Mouse (Mus musculus): ENCODE data around the gene Ggnbp2. TPM values are rescaled to one million over a fixed set of nuclear protein-coding genes. Genes with fewer than 3 reads are reported as not detected.

Ggnbp2 gene
- polyA plus RNA-seq, 1 experiment from 2014 or later = 74.7 TPM

DNA sequence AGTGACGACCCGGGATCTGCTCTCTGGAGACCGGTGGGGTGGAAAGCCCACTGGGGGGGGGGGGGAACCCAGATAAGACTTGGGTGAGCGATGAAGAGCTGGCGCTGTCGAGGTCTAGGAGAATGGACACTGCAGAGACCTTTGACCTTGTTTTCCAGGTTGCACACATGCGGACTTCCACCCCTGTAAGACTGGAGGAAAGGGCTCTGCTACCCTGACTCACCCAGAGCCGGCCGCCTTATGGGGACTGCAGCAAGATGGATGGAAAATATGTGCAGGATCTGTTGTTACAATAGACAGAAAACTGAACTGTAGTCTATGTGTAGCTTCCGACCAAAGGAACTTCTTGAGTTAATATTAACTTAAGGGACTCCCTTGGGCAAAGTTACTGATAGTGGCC is 429 bp upstream of the Ggnbp2 start:
- peak overlapping the region; percentile 99 for H3K27ac ChIP-seq (ENCODE audit: low read depth, low read length)
- WGBS = 1% methylated on average over 10 of the region's 10 CpGs
- peaks cover 11% of the 10 kb centered on the region; the same call in 1 of the 2 replicates for H3K4me1 ChIP-seq (ENCODE audit: control insufficient read depth, insufficient read depth, low read length)
- no peaks in the 10 kb centered on the region for H3K27me3 ChIP-seq (ENCODE audit: control insufficient read depth, insufficient read depth, low read length)
- peak overlapping the region; percentile 96 for H3K4me3 ChIP-seq (ENCODE audit: low read length)
- H3K36me3 ChIP-seq (ENCODE audit: control insufficient read depth, insufficient read depth, low read length) = peaks cover 5% of the 10 kb centered on the region; the same call in 1 of the 2 replicates
- H3K9me3 ChIP-seq (ENCODE audit: control insufficient read depth, low read length) = no peaks in the 10 kb centered on the region
- H3K9ac ChIP-seq (ENCODE audit: low read depth, low read length) = peak overlapping the region; percentile 97
- peak; percentile 59; the same call in 1 of the 2 replicates for ATAC-seq (ENCODE audit: low FRiP score, low TSS enrichment)
- peak overlapping the region; percentile 70 for H3K4me2 ChIP-seq (replicated peaks; ENCODE audit: low read depth, low read length)

DNA sequence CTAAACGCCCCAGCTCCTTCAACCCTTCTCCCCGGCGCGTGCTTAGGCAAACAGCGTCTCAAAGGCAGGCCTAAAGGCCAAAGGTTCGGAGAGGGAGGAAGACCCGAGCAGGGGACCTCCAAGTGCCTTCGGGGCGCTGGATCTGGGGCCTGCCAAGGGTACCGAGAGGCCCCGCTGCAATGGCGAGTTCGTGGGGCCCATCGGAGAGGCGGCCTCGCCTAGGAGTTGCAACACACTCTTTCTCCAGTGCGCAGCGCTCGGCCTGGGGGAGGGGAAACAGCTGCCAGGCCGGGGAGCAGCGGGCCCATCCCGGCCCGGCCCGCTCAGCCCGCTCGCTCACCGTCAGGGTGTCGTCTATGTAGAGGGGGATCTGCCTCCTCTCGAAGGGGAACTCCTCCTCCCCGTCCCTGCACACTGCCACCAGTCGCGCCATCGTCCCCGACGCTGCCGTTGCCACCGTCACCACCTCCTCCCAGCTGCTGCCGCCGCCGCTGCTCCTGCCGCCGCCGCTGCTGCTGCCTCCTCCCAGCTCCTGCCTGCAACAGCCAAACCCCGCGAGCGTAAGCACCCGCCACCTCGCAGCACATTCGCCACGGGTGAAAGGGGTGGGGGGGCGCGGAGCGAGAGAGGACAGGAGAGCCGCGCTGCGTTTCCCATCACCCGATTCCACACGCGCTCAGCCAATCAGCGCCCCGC is 932 bp downstream of the Ggnbp2 start:
- under 1% methylated on average over 59 of the region's 61 CpGs for WGBS
- Histone ChIP-seq H3K27ac (ENCODE audit: low read depth, low read length) (peak overlapping the region; percentile 94), H3K9me3 (ENCODE audit: control insufficient read depth, low read length) (no peaks in the 10 kb centered on the region), H3K36me3 (ENCODE audit: control insufficient read depth, insufficient read depth, low read length) (peaks cover 8% of the 10 kb centered on the region; the same call in 1 of the 2 replicates), H3K27me3 (ENCODE audit: control insufficient read depth, insufficient read depth, low read length) (no peaks in the 10 kb centered on the region), H3K4me1 (ENCODE audit: control insufficient read depth, insufficient read depth, low read length) (peaks cover 16% of the 10 kb centered on the region; the same call in 1 of the 2 replicates), H3K9ac (ENCODE audit: low read depth, low read length) (peak overlapping the region; percentile 97), H3K4me3 (ENCODE audit: low read length) (peak overlapping the region; percentile 96), H3K4me2 (replicated peaks; ENCODE audit: low read depth, low read length) (peak overlapping the region; percentile 69)
- peak; percentile 81 for ATAC-seq (ENCODE audit: low FRiP score, low TSS enrichment)

DNA sequence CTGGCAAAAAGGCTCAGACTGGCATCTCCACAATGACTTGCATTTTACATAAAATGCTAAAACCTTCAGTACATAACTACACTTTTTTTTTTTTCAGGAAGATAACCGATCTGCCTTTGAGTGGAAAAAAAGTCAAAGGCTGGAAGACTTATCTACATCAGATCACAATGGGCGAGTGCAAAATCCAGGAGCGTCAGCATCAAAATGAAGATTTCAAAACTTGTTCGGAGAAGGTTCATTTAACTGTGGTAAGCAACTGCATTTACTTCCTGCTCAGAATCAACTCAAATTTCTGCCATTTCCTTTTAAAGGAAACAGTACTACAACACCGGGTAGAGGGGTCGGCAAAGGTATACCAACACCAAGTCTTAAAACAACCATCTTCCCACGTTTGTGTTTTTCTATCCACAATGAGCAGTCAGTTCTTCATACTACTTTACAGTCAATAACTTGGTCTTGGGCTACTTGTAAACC is 1.8 kb downstream of the Ggnbp2 start:
- 15% methylated on average over 7 of the region's 7 CpGs for WGBS
- peak overlapping the region; percentile 69 for H3K4me2 ChIP-seq (replicated peaks; ENCODE audit: low read depth, low read length)
- peaks cover 4% of the 10 kb centered on the region; the same call in 1 of the 2 replicates for H3K36me3 ChIP-seq (ENCODE audit: control insufficient read depth, insufficient read depth, low read length)
- no peaks in the 10 kb centered on the region for H3K27me3 ChIP-seq (ENCODE audit: control insufficient read depth, insufficient read depth, low read length)
- peaks cover 16% of the 10 kb centered on the region; the same call in 1 of the 2 replicates for H3K4me1 ChIP-seq (ENCODE audit: control insufficient read depth, insufficient read depth, low read length)
- H3K27ac ChIP-seq (ENCODE audit: low read depth, low read length) = peak overlapping the region; percentile 94; the same call in 1 of the 2 replicates
- no peaks in the 10 kb centered on the region for H3K9me3 ChIP-seq (ENCODE audit: control insufficient read depth, low read length)
- peak overlapping the region; percentile 97 for H3K9ac ChIP-seq (ENCODE audit: low read depth, low read length)
- peak overlapping the region; percentile 96 for H3K4me3 ChIP-seq (ENCODE audit: low read length)
- no peak for ATAC-seq (ENCODE audit: low FRiP score, low TSS enrichment)

DNA sequence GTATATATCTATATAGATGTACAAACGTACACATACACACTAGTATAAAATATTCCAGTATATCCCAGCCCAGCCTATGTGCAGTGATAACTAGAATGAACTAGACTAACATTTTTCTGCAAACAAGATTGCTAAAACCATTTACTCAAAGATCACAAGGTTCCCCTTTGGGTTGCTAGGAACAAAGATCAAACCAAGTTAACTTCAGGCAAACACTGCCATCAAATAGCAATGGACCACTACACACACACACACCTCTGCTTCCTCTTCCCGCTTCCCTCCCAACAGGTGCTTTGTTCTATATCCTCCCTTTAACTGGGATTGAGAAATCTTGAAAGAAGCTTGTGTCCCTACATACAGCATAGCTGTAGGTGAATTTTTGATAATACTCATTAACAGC is 3.0 kb downstream of the Ggnbp2 start:
- H3K36me3 ChIP-seq (ENCODE audit: control insufficient read depth, insufficient read depth, low read length) = peaks cover 9% of the 10 kb centered on the region; the same call in 1 of the 2 replicates
- no peak overlapping the region for H3K4me3 ChIP-seq (ENCODE audit: low read length)
- 87% methylated on average over 2 of the region's 2 CpGs for WGBS
- no peak overlapping the region for H3K9ac ChIP-seq (ENCODE audit: low read depth, low read length)
- no peak overlapping the region; the same call in 1 of the 2 replicates for H3K4me2 ChIP-seq (replicated peaks; ENCODE audit: low read depth, low read length)
- H3K27me3 ChIP-seq (ENCODE audit: control insufficient read depth, insufficient read depth, low read length) = no peaks in the 10 kb centered on the region
- ATAC-seq (ENCODE audit: low FRiP score, low TSS enrichment) = no peak
- H3K27ac ChIP-seq (ENCODE audit: low read depth, low read length) = no peak overlapping the region
- peaks cover 16% of the 10 kb centered on the region; the same call in 1 of the 2 replicates for H3K4me1 ChIP-seq (ENCODE audit: control insufficient read depth, insufficient read depth, low read length)
- no peaks in the 10 kb centered on the region for H3K9me3 ChIP-seq (ENCODE audit: control insufficient read depth, low read length)

DNA sequence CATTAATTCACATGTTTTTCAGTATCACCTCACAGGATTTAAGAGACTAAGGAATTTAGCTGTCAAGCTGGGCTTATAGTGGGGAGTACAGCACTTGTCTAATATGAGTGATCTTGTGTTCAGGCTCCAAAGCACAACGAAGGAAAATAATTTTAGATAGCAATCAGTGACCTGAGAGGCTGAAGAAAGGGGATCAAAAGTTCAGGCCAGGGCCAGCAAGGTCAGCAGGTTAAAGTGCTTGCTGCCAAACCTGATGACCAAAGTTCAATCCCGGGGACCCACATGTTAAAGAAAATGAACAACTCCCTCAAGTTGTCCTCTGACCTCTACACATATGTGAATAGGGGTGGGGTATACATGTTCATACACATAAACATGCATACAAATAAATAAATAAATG is 5.3 kb downstream of the Ggnbp2 start:
- peaks cover 16% of the 10 kb centered on the region; the same call in 1 of the 2 replicates for H3K4me1 ChIP-seq (ENCODE audit: control insufficient read depth, insufficient read depth, low read length)
- no peaks in the 10 kb centered on the region for H3K9me3 ChIP-seq (ENCODE audit: control insufficient read depth, low read length)
- 55% methylated on average over 2 of the region's 2 CpGs for WGBS
- H3K27ac ChIP-seq (ENCODE audit: low read depth, low read length) = no peak overlapping the region
- no peak for ATAC-seq (ENCODE audit: low FRiP score, low TSS enrichment)
- H3K4me2 ChIP-seq (replicated peaks; ENCODE audit: low read depth, low read length) = no peak overlapping the region
- no peak overlapping the region for H3K9ac ChIP-seq (ENCODE audit: low read depth, low read length)
- H3K27me3 ChIP-seq (ENCODE audit: control insufficient read depth, insufficient read depth, low read length) = no peaks in the 10 kb centered on the region
- H3K4me3 ChIP-seq (ENCODE audit: low read length) = no peak overlapping the region
- peaks cover 17% of the 10 kb centered on the region for H3K36me3 ChIP-seq (ENCODE audit: control insufficient read depth, insufficient read depth, low read length)

DNA sequence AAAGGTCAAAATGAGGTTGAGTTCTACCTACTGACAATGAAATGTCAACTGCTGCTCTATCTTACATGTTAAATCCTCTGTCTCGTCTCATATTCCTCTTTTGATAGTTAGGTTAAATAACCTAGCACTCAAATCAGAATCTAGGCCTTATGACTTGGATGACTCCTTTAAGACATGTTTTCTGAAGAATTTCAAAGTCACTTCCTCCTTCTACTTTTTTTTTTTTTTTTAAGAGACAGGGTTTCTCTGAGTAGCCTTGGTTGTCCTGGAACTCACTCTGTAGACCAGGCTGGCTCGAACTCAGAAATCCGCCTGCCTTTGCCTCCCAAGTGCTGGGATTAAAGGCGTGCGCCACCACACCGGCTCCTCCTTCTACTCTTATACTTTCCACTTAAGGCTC is 15.3 kb downstream of the Ggnbp2 start:
- Histone ChIP-seq H3K9me3 (ENCODE audit: control insufficient read depth, low read length) (no peaks in the 10 kb centered on the region), H3K36me3 (ENCODE audit: control insufficient read depth, insufficient read depth, low read length) (peaks cover 83% of the 10 kb centered on the region), H3K27me3 (ENCODE audit: control insufficient read depth, insufficient read depth, low read length) (no peaks in the 10 kb centered on the region), H3K4me3 (ENCODE audit: low read length) (no peak overlapping the region), H3K4me2 (replicated peaks; ENCODE audit: low read depth, low read length) (no peak overlapping the region), H3K27ac (ENCODE audit: low read depth, low read length) (no peak overlapping the region), H3K9ac (ENCODE audit: low read depth, low read length) (no peak overlapping the region), H3K4me1 (ENCODE audit: control insufficient read depth, insufficient read depth, low read length) (no peaks in the 10 kb centered on the region)
- no peak for ATAC-seq (ENCODE audit: low FRiP score, low TSS enrichment)
- WGBS = 93% methylated on average over 6 of the region's 6 CpGs

DNA sequence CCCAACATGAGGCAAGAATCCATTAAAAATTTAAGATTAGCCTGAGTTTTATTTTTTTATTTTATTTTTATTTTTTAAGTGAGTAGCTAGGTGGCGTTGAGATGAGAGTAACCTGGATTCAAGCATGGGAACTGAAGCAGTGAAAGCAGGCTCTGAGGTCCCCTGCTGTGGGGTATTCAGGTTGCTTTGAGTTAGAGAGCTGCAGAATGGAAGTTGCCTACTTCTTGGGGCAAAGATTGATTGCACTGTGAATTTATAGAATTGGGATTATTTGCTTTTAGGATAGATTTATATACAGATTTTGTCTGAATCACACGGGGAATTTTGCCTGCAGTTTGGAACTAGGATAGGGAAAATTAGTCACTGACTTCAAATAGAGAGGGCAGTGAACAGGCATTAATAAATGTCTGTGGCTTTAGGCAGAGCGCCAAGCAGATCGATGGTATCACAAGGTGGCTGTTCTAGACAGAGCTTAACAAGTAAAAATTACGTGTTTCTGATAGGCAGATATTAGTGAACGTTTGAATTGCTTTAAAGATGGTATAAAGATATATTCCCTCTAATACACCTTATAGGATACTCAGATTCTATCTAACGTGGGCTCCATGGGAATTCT is 23.0 kb downstream of the Ggnbp2 start:
- 85% methylated on average over 7 of the region's 7 CpGs for WGBS
- H3K9me3 ChIP-seq (ENCODE audit: control insufficient read depth, low read length) = no peaks in the 10 kb centered on the region
- H3K4me2 ChIP-seq (replicated peaks; ENCODE audit: low read depth, low read length) = no peak overlapping the region
- no peak for ATAC-seq (ENCODE audit: low FRiP score, low TSS enrichment)
- peaks cover 41% of the 10 kb centered on the region for H3K36me3 ChIP-seq (ENCODE audit: control insufficient read depth, insufficient read depth, low read length)
- H3K27me3 ChIP-seq (ENCODE audit: control insufficient read depth, insufficient read depth, low read length) = no peaks in the 10 kb centered on the region
- no peaks in the 10 kb centered on the region for H3K4me1 ChIP-seq (ENCODE audit: control insufficient read depth, insufficient read depth, low read length)
- no peak overlapping the region for H3K4me3 ChIP-seq (ENCODE audit: low read length)
- H3K27ac ChIP-seq (ENCODE audit: low read depth, low read length) = no peak overlapping the region
- no peak overlapping the region for H3K9ac ChIP-seq (ENCODE audit: low read depth, low read length)

DNA sequence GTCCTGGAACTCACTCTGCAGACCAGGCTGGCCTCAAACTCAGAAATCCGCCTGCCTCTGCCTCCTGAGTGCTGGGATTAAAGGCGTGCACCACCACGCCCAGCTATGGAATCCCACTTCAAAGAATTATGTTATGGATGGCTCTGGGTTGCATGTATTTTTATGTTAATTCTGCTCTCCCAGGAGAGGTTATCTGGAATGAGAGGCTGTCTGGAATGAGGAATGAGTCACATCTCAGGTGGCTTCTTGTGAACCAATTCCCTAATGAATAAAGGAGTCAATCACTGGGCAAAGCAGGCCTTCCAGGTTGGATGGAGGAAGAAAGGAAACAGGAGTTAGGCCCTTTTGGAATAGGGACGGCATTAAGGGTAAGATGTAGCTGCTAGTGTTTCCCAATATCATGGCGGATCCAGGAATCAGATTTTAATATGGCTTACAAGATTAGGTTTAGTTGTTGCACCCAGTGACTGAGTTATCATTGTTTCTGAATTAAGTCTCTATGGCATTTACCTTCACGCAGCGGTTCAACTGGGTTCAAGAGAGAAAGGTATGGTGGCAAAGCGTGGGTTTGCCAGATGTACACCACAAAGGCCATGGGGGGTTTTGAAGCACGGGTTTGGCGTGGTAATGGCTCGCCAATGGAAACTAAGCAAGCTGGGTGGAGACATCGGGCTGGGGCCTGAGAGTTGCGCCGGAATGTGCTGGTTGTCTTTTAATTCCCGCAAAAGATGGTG is 23.7 kb downstream of the Ggnbp2 start:
- 94% methylated on average over 15 of the region's 15 CpGs for whole genome bisulfite sequencing
- Histone ChIP-seq H3K9me3 (ENCODE audit: control insufficient read depth, low read length) (no peaks in the 10 kb centered on the region), H3K9ac (ENCODE audit: low read depth, low read length) (no peak overlapping the region), H3K36me3 (ENCODE audit: control insufficient read depth, insufficient read depth, low read length) (peaks cover 35% of the 10 kb centered on the region), H3K27ac (ENCODE audit: low read depth, low read length) (no peak overlapping the region), H3K4me3 (ENCODE audit: low read length) (no peak overlapping the region), H3K4me2 (replicated peaks; ENCODE audit: low read depth, low read length) (no peak overlapping the region), H3K4me1 (ENCODE audit: control insufficient read depth, insufficient read depth, low read length) (no peaks in the 10 kb centered on the region), H3K27me3 (ENCODE audit: control insufficient read depth, insufficient read depth, low read length) (no peaks in the 10 kb centered on the region)
- no peak for ATAC-seq (ENCODE audit: low FRiP score, low TSS enrichment)

Data from kidney, embryonic 14.5 days (tissue).